Mouse (Mus musculus): Measurements from ENCODE around the gene Oas1c.
A peak's percentile ranks its signal among the peaks of the same experiment; 100 is the strongest.
"Not testable (repeated sequence)": the region's sequence is repeated elsewhere in the genome, so short reads cannot be mapped to it uniquely, and the experiment has no call there.

Gene Oas1c

GRCm38 (mm10) chr5:120811951-120812819, at the start of gene Oas1c:
Oas1c (minus strand) TSS chr5:120812514.
- DNase-seq (ENCODE audit: low spot score), result peak; percentile 79

- DNase-seq (ENCODE audit: low spot score), result no peak
Observed at GRCm38 (mm10) chr5:120861121-120861520, 48.8 kb upstream of the Oas1c start, which contains the start of gene Oas1h. Oas1h (plus strand) TSS chr5:120861421.

- no peak for DNase-seq (ENCODE audit: low spot score)
Observed at GRCm38 (mm10) chr5:120859241-120859640, 46.9 kb upstream of the Oas1c start.

GRCm38 (mm10) chr5:120849601-120850136, 37.4 kb upstream of the Oas1c start:
- DNase-seq (ENCODE audit: low spot score), result peak; percentile 19

GRCm38 (mm10) chr5:120847067-120847466, 34.8 kb upstream of the Oas1c start, which contains the start of gene Oas1f:
Oas1f (plus strand) TSS chr5:120847367.
- no peak for DNase-seq (ENCODE audit: low spot score)

- DNase-seq (ENCODE audit: low spot score), result peak; percentile 16
Observed at GRCm38 (mm10) chr5:120844713-120845112, 32.4 kb upstream of the Oas1c start.

- peak; percentile 13 for DNase-seq (ENCODE audit: low spot score)
Observed at GRCm38 (mm10) chr5:120836731-120837585, 24.6 kb upstream of the Oas1c start.

- DNase-seq (ENCODE audit: low spot score), result no peak
Observed at GRCm38 (mm10) chr5:120833335-120834280, 21.3 kb upstream of the Oas1c start.

- DNase-seq (ENCODE audit: low spot score), result no peak
Observed at GRCm38 (mm10) chr5:120831031-120831430, 18.7 kb upstream of the Oas1c start.

- no peak for DNase-seq (ENCODE audit: low spot score)
Observed at GRCm38 (mm10) chr5:120818999-120819398, 6.7 kb upstream of the Oas1c start.

GRCm38 (mm10) chr5:120815949-120816348, 3.6 kb upstream of the Oas1c start:
- no peak for DNase-seq (ENCODE audit: low spot score)

GRCm38 (mm10) chr5:120813023-120813422, 709 bp upstream of the Oas1c start:
- DNase-seq (ENCODE audit: low spot score), result no peak

GRCm38 (mm10) chr5:120809171-120809570, 3.1 kb downstream of the Oas1c start:
- DNase-seq (ENCODE audit: low spot score), result no peak

GRCm38 (mm10) chr5:120806458-120806857, 5.9 kb downstream of the Oas1c start:
- peak; percentile 26 for DNase-seq (ENCODE audit: low spot score)

GRCm38 (mm10) chr5:120803596-120803995, 8.7 kb downstream of the Oas1c start:
- no peak for DNase-seq (ENCODE audit: low spot score)

- not testable (repeated sequence) for DNase-seq (ENCODE audit: low spot score)
Observed at GRCm38 (mm10) chr5:120798943-120799342, 13.4 kb downstream of the Oas1c start.

GRCm38 (mm10) chr5:120798147-120798546, 14.2 kb downstream of the Oas1c start:
- not testable (repeated sequence) for DNase-seq (ENCODE audit: low spot score)

- not testable (repeated sequence) for DNase-seq (ENCODE audit: low spot score)
Observed at GRCm38 (mm10) chr5:120795480-120796034, 16.8 kb downstream of the Oas1c start, which contains the start of gene Oas1e. Oas1e (minus strand) TSS chr5:120795530.

- peak; percentile 14 for DNase-seq (ENCODE audit: low spot score)
Observed at GRCm38 (mm10) chr5:120793043-120793442, 19.3 kb downstream of the Oas1c start.

- no peak for DNase-seq (ENCODE audit: low spot score)
Observed at GRCm38 (mm10) chr5:120787042-120787441, 25.3 kb downstream of the Oas1c start.

- no peak for DNase-seq (ENCODE audit: low spot score)
Observed at GRCm38 (mm10) chr5:120782446-120782845, 29.9 kb downstream of the Oas1c start.
